Mouse (Mus musculus): ENCODE measurements around the gene Ramp1.

DNA sequence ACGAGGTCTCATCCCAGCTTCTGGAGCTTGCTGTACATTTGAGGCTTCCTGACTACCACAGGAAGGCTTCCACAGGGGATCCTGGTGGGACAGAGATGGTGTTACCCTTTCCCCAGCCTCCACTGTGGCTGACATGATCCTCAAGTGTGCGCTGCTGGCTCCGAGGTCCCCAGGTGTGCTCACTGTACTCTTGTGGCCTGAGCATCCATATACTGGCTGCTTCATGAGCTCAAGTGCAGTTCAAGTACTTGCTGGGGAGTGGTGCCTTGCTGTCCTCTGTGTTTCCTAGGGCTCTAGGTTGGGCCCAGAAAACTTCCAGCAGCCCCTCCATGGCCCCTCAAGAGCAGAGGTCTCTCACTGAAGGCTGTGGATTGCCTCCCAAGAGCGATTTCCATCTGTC lies 14.1 kb downstream of the Ramp1 start:
- TF ChIP-seq CTCF (IDR thresholded peaks at IDR 0.05) (no peak), POLR2A (IDR thresholded peaks at IDR 0.05; ENCODE audit: insufficient read depth, low read depth, low read length) (no peak)

All from heart, adult 2 months (tissue).